Mouse (Mus musculus) kidney, embryonic 16.5 days (tissue): ENCODE results near the gene Sult6b1. TPM values are rescaled to one million over a fixed set of nuclear protein-coding genes. Genes with fewer than 3 reads are reported as not detected.
A peak's percentile ranks its signal among the peaks of the same experiment; 100 is the strongest.

Source experiments
- ATAC-seq: fragments of 200-750 bp; cut with Nextera tagmentation; 2 replicates; pipeline ENCODE4 v1.8.0; 2017; ENCODE audit warnings: moderate TSS enrichment; ENCODE audit not compliant: low FRiP score, low TSS enrichment
- H3K27ac ChIP-seq: fragments of 300-500 bp; sonication (generic); 2 replicates; pipeline ENCODE4 v1.5.1; 2014; ENCODE audit warnings: low read length
- H3K27me3 ChIP-seq: fragments of 300-500 bp; sonication (generic); 2 replicates; pipeline ENCODE4 v1.6.1; 2014; ENCODE audit warnings: low read length, control low read depth, mixed read lengths; ENCODE audit not compliant: insufficient read depth
- H3K36me3 ChIP-seq: fragments of 300-500 bp; sonication (generic); 2 replicates; pipeline ENCODE4 v1.6.1; 2014; ENCODE audit warnings: low read length, control low read depth, mixed read lengths; ENCODE audit not compliant: insufficient read depth
- H3K4me1 ChIP-seq: fragments of 300-500 bp; sonication (generic); 2 replicates; pipeline ENCODE4 v1.6.1; 2014; ENCODE audit warnings: low read length, control low read depth, mixed read lengths; ENCODE audit not compliant: insufficient read depth
- H3K4me2 ChIP-seq: fragments of 300-500 bp; sonication (generic); replicated peaks from 2 replicates; pipeline ENCODE4 v1.6.1; 2014; ENCODE audit warnings: low read depth, low read length
- H3K4me3 ChIP-seq: fragments of 300-500 bp; sonication (generic); 2 replicates; pipeline ENCODE4 v1.5.1; 2014; ENCODE audit warnings: mild to moderate bottlenecking, low read length
- H3K9ac ChIP-seq: fragments of 300-500 bp; sonication (generic); replicated peaks from 2 replicates; pipeline ENCODE4 v1.6.1; 2014; ENCODE audit warnings: low read length
- H3K9me3 ChIP-seq: fragments of 300-500 bp; sonication (generic); 2 replicates; pipeline ENCODE4 v1.6.1; 2016; ENCODE audit warnings: low read length, control low read depth
- WGBS: fragments of 180-500 bp; shearing (Covaris S2); extraction: QIAGEN DNeasy Blood & Tissue Kit; methylation state at CpG from one replicate; pipeline ENCODE4 v1.1.7; 2014; 5-methylcytosine and 5-hydroxymethylcytosine counted together
- polyA plus RNA-seq: library from polyadenylated mRNA; unstranded; fragments of >200 nt; fragmentation: Nextera tagmentation; extraction: Ambion mirVana; gene quantifications from 2 replicates; pipeline ENCODE4 v1.2.1, GENCODE M21; 2015

Gene Sult6b1
- polyA plus RNA-seq, 1 experiment from 2014 or later: not detected

- ATAC-seq: no peak
- H3K4me2 ChIP-seq: no peak overlapping the region
- 38% methylated on average over 3 of the region's 3 CpGs for WGBS
- no peaks in the 10 kb centered on the region for H3K36me3 ChIP-seq
- H3K9ac ChIP-seq: no peak overlapping the region
- H3K4me3 ChIP-seq: no peak overlapping the region
- H3K9me3 ChIP-seq: peaks cover 3% of the 10 kb centered on the region; the same call in 1 of the 2 replicates
- H3K4me1 ChIP-seq: no peaks in the 10 kb centered on the region
- H3K27me3 ChIP-seq: no peaks in the 10 kb centered on the region
- no peak overlapping the region for H3K27ac ChIP-seq
These were observed 17.6 kb downstream of the Sult6b1 start for GRCm38 (mm10) chr17:78889184-78889583.

DNA sequence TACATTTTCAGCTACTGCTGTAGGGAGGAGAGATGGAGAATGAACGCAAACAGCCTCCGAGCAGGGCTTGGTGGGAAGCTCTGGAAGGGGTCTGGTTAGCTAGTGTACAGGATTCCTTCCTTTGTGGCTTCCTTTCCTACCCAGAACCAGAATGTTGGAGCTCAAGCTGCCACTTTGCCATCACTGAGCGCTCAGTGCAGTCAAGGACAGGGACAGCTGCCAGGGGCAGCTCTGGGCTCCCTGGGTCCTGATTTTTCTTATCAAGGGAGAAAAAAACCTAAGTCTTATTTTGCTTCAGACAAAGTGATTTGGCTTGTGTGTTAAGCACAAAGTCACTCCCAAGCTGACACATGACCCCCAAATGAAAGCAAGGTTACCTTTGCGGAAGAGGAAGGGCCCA is 18.2 kb downstream of the Sult6b1 start:
- no peak overlapping the region for H3K27ac ChIP-seq
- H3K36me3 ChIP-seq: no peaks in the 10 kb centered on the region
- no peak for ATAC-seq
- peaks cover 3% of the 10 kb centered on the region; the same call in 1 of the 2 replicates for H3K9me3 ChIP-seq
- H3K4me1 ChIP-seq: no peaks in the 10 kb centered on the region
- H3K27me3 ChIP-seq: no peaks in the 10 kb centered on the region
- H3K4me3 ChIP-seq: no peak overlapping the region
- 86% methylated on average over 4 of the region's 4 CpGs for WGBS
- no peak overlapping the region for H3K9ac ChIP-seq
- H3K4me2 ChIP-seq: no peak overlapping the region

- H3K9ac ChIP-seq: no peak overlapping the region
- WGBS: 80% methylated on average over 5 of the region's 5 CpGs
- no peak overlapping the region for H3K27ac ChIP-seq
- peaks cover 10% of the 10 kb centered on the region; the same call in 1 of the 2 replicates for H3K4me1 ChIP-seq
- H3K36me3 ChIP-seq: no peaks in the 10 kb centered on the region
- no peaks in the 10 kb centered on the region for H3K27me3 ChIP-seq
- H3K4me2 ChIP-seq: no peak overlapping the region
- ATAC-seq: no peak
- peaks cover 3% of the 10 kb centered on the region; the same call in 1 of the 2 replicates for H3K9me3 ChIP-seq
- H3K4me3 ChIP-seq: no peak overlapping the region
These were observed 21.3 kb downstream of the Sult6b1 start for GRCm38 (mm10) chr17:78885286-78886065.

GRCm38 (mm10) chr17:78883291-78883690 is 23.5 kb downstream of the Sult6b1 start:
- H3K9ac ChIP-seq: no peak overlapping the region
- ATAC-seq: no peak
- H3K36me3 ChIP-seq: peaks cover under 1% of the 10 kb centered on the region; the same call in 1 of the 2 replicates
- no peaks in the 10 kb centered on the region for H3K27me3 ChIP-seq
- H3K9me3 ChIP-seq: peaks cover 3% of the 10 kb centered on the region; the same call in 1 of the 2 replicates
- peaks cover 10% of the 10 kb centered on the region; the same call in 1 of the 2 replicates for H3K4me1 ChIP-seq
- 87% methylated on average over 4 of the region's 4 CpGs for WGBS
- H3K27ac ChIP-seq: no peak overlapping the region; the same call in 1 of the 2 replicates
- H3K4me2 ChIP-seq: no peak overlapping the region
- no peak overlapping the region for H3K4me3 ChIP-seq

GRCm38 (mm10) chr17:78882401-78883112 is 24.2 kb downstream of the Sult6b1 start, which contains the start of gene Eif2ak2:
Gene Eif2ak2, minus strand, starts transcription at chr17:78882573.
- Histone ChIP-seq H3K27ac (peak within 1 kb of the TSS; percentile 81), H3K27me3 (no peaks in the 10 kb centered on the region), H3K9ac (peak within 1 kb of the TSS; percentile 75), H3K4me3 (peak within 1 kb of the TSS; percentile 66), H3K36me3 (peaks cover 8% of the 10 kb centered on the region), H3K4me2 (peak within 1 kb of the TSS; percentile 54), H3K4me1 (peaks cover 10% of the 10 kb centered on the region; the same call in 1 of the 2 replicates), H3K9me3 (peaks cover 3% of the 10 kb centered on the region; the same call in 1 of the 2 replicates)
- ATAC-seq: peak; percentile 99
- under 1% methylated on average over 27 of the region's 28 CpGs for WGBS

GRCm38 (mm10) chr17:78881878-78882304 is 24.9 kb downstream of the Sult6b1 start:
- H3K36me3 ChIP-seq: peaks cover 8% of the 10 kb centered on the region
- peak; percentile 67 for ATAC-seq
- 19% methylated on average over 3 of the region's 7 CpGs for WGBS
- peak overlapping the region; percentile 54 for H3K4me2 ChIP-seq
- peak overlapping the region; percentile 66 for H3K4me3 ChIP-seq
- peak overlapping the region; percentile 75 for H3K9ac ChIP-seq
- H3K4me1 ChIP-seq: peaks cover 10% of the 10 kb centered on the region; the same call in 1 of the 2 replicates
- peaks cover 3% of the 10 kb centered on the region; the same call in 1 of the 2 replicates for H3K9me3 ChIP-seq
- no peaks in the 10 kb centered on the region for H3K27me3 ChIP-seq
- H3K27ac ChIP-seq: peak overlapping the region; percentile 81

GRCm38 (mm10) chr17:78873886-78874285 is 32.9 kb downstream of the Sult6b1 start:
- Histone ChIP-seq H3K4me2 (no peak overlapping the region), H3K9ac (no peak overlapping the region), H3K36me3 (peaks cover 27% of the 10 kb centered on the region), H3K4me3 (no peak overlapping the region), H3K27me3 (no peaks in the 10 kb centered on the region), H3K9me3 (no peaks in the 10 kb centered on the region), H3K27ac (no peak overlapping the region), H3K4me1 (no peaks in the 10 kb centered on the region)
- no peak for ATAC-seq
- WGBS: 94% methylated on average over 6 of the region's 6 CpGs

GRCm38 (mm10) chr17:78856243-78856642 is 50.5 kb downstream of the Sult6b1 start:
- no peak for ATAC-seq
- H3K4me1 ChIP-seq: no peaks in the 10 kb centered on the region
- WGBS: 92% methylated on average over 10 of the region's 10 CpGs
- H3K9ac ChIP-seq: no peak overlapping the region
- H3K4me3 ChIP-seq: no peak overlapping the region
- H3K27ac ChIP-seq: no peak overlapping the region
- H3K27me3 ChIP-seq: no peaks in the 10 kb centered on the region
- no peaks in the 10 kb centered on the region for H3K9me3 ChIP-seq
- peaks cover 38% of the 10 kb centered on the region for H3K36me3 ChIP-seq
- no peak overlapping the region for H3K4me2 ChIP-seq

GRCm38 (mm10) chr17:78842271-78842928 is 64.4 kb downstream of the Sult6b1 start:
- H3K4me2 ChIP-seq: no peak overlapping the region
- H3K9me3 ChIP-seq: no peaks in the 10 kb centered on the region
- no peaks in the 10 kb centered on the region for H3K4me1 ChIP-seq
- no peak overlapping the region for H3K9ac ChIP-seq
- no peak overlapping the region for H3K4me3 ChIP-seq
- ATAC-seq: 0 out of 2 replicates have a peak, but pooled peaks have one; percentile 46
- no peaks in the 10 kb centered on the region for H3K27me3 ChIP-seq
- no peak overlapping the region for H3K27ac ChIP-seq
- H3K36me3 ChIP-seq: peaks cover 54% of the 10 kb centered on the region
- 88% methylated on average over 7 of the region's 7 CpGs for WGBS
